Mouse (Mus musculus): ENCODE results near the gene Kyat1. TPM values are rescaled to one million over a fixed set of nuclear protein-coding genes. Genes with fewer than 3 reads are reported as not detected.

Gene Kyat1
- polyA plus RNA-seq, 1 experiment from 2014 or later = 14.3 TPM

- H3K27ac ChIP-seq (replicated peaks) = no peak within 1 kb of the TSS
- no peak for ATAC-seq (replicated peaks)
- no peaks in the 10 kb centered on the region for H3K9me3 ChIP-seq
- 82% methylated on average over 2 of the region's 2 CpGs for WGBS
- H3K27me3 ChIP-seq = no peaks in the 10 kb centered on the region
- H3K4me1 ChIP-seq = peaks cover 33% of the 10 kb centered on the region
- peak within 1 kb of the TSS; percentile 6; the same call in 1 of the 2 replicates for H3K9ac ChIP-seq (replicated peaks)
- peaks cover 39% of the 10 kb centered on the region for H3K36me3 ChIP-seq
- 0 out of 2 replicates have a peak within 1 kb of the TSS, but pooled peaks have one; percentile 69 for H3K4me2 ChIP-seq (replicated peaks)
- no peak within 1 kb of the TSS for H3K4me3 ChIP-seq
Measured at GRCm38 (mm10) chr2:30240267-30240666, 34.6 kb upstream of the Kyat1 start, which contains the start of gene Gm28035. Gm28035 (plus strand) TSS chr2:30240567.

- H3K9me3 ChIP-seq = no peaks in the 10 kb centered on the region
- peaks cover 37% of the 10 kb centered on the region for H3K36me3 ChIP-seq
- no peak overlapping the region for H3K27ac ChIP-seq (replicated peaks)
- peaks cover 33% of the 10 kb centered on the region for H3K4me1 ChIP-seq
- H3K4me2 ChIP-seq (replicated peaks) = 0 out of 2 replicates have a peak overlapping the region, but pooled peaks have one; percentile 69
- 0 out of 2 replicates have a peak overlapping the region, but pooled peaks have one; percentile 6 for H3K9ac ChIP-seq (replicated peaks)
- H3K4me3 ChIP-seq = no peak overlapping the region
- WGBS = 80% methylated on average over 4 of the region's 4 CpGs
- no peaks in the 10 kb centered on the region for H3K27me3 ChIP-seq
- ATAC-seq (replicated peaks) = no peak
Measured at GRCm38 (mm10) chr2:30239777-30240176, 34.1 kb upstream of the Kyat1 start.

GRCm38 (mm10) chr2:30238906-30239465, 33.3 kb upstream of the Kyat1 start:
- no peaks in the 10 kb centered on the region for H3K9me3 ChIP-seq
- peaks cover 29% of the 10 kb centered on the region for H3K36me3 ChIP-seq
- WGBS = 77% methylated on average over 3 of the region's 3 CpGs
- H3K27me3 ChIP-seq = no peaks in the 10 kb centered on the region
- peak overlapping the region; percentile 69 for H3K4me2 ChIP-seq (replicated peaks)
- peak overlapping the region; percentile 94 for H3K4me3 ChIP-seq
- H3K27ac ChIP-seq (replicated peaks) = no peak overlapping the region
- peaks cover 33% of the 10 kb centered on the region for H3K4me1 ChIP-seq
- peak overlapping the region; percentile 93 for H3K9ac ChIP-seq (replicated peaks)
- no peak for ATAC-seq (replicated peaks)

- peak overlapping the region; percentile 91 for H3K27ac ChIP-seq (replicated peaks)
- H3K9ac ChIP-seq (replicated peaks) = peak overlapping the region; percentile 93
- under 1% methylated on average over 42 of the region's 42 CpGs for WGBS
- peaks cover 23% of the 10 kb centered on the region for H3K36me3 ChIP-seq
- no peaks in the 10 kb centered on the region for H3K9me3 ChIP-seq
- no peaks in the 10 kb centered on the region for H3K27me3 ChIP-seq
- H3K4me2 ChIP-seq (replicated peaks) = peak overlapping the region; percentile 69
- H3K4me3 ChIP-seq = peak overlapping the region; percentile 94
- H3K4me1 ChIP-seq = peaks cover 33% of the 10 kb centered on the region
- ATAC-seq (replicated peaks) = peak; percentile 90
Measured at GRCm38 (mm10) chr2:30237881-30238280, 32.2 kb upstream of the Kyat1 start.

GRCm38 (mm10) chr2:30237199-30237880, 31.7 kb upstream of the Kyat1 start, which contains the start of gene Lrrc8a:
Lrrc8a (plus strand) TSS chr2:30237715.
- Histone ChIP-seq H3K36me3 (peaks cover 21% of the 10 kb centered on the region), H3K27ac (replicated peaks) (peak within 1 kb of the TSS; percentile 91), H3K4me3 (peak within 1 kb of the TSS; percentile 94), H3K4me2 (replicated peaks) (peak within 1 kb of the TSS; percentile 83), H3K4me1 (peaks cover 28% of the 10 kb centered on the region), H3K27me3 (no peaks in the 10 kb centered on the region), H3K9ac (replicated peaks) (peak within 1 kb of the TSS; percentile 93), H3K9me3 (no peaks in the 10 kb centered on the region)
- ATAC-seq (replicated peaks) = peak; percentile 99
- under 1% methylated on average over 67 of the region's 67 CpGs for WGBS

GRCm38 (mm10) chr2:30236426-30237198, 31.0 kb upstream of the Kyat1 start:
- 5% methylated on average over 18 of the region's 18 CpGs for WGBS
- peak overlapping the region; percentile 91 for H3K27ac ChIP-seq (replicated peaks)
- H3K9ac ChIP-seq (replicated peaks) = peak overlapping the region; percentile 64
- H3K4me1 ChIP-seq = peaks cover 28% of the 10 kb centered on the region
- ATAC-seq (replicated peaks) = no peak; the same call in 1 of the 2 replicates
- H3K36me3 ChIP-seq = peaks cover 14% of the 10 kb centered on the region
- H3K27me3 ChIP-seq = no peaks in the 10 kb centered on the region
- no peaks in the 10 kb centered on the region for H3K9me3 ChIP-seq
- H3K4me3 ChIP-seq = peak overlapping the region; percentile 94
- peak overlapping the region; percentile 83 for H3K4me2 ChIP-seq (replicated peaks)

GRCm38 (mm10) chr2:30235593-30235992, 29.9 kb upstream of the Kyat1 start:
- no peak for ATAC-seq (replicated peaks)
- Histone ChIP-seq H3K36me3 (peaks cover 3% of the 10 kb centered on the region), H3K27me3 (no peaks in the 10 kb centered on the region), H3K27ac (replicated peaks) (no peak overlapping the region), H3K4me2 (replicated peaks) (no peak overlapping the region), H3K4me1 (peaks cover 28% of the 10 kb centered on the region), H3K9ac (replicated peaks) (no peak overlapping the region), H3K9me3 (no peaks in the 10 kb centered on the region), H3K4me3 (no peak overlapping the region)
- 85% methylated on average over 5 of the region's 5 CpGs for WGBS

GRCm38 (mm10) chr2:30216293-30216692, 10.6 kb upstream of the Kyat1 start:
- no peaks in the 10 kb centered on the region for H3K9me3 ChIP-seq
- H3K4me1 ChIP-seq = no peaks in the 10 kb centered on the region
- H3K27ac ChIP-seq (replicated peaks) = no peak overlapping the region
- no peak overlapping the region for H3K4me3 ChIP-seq
- H3K27me3 ChIP-seq = no peaks in the 10 kb centered on the region
- no peaks in the 10 kb centered on the region for H3K36me3 ChIP-seq
- WGBS = 95% methylated on average over 5 of the region's 5 CpGs
- no peak for ATAC-seq (replicated peaks)
- H3K4me2 ChIP-seq (replicated peaks) = no peak overlapping the region
- H3K9ac ChIP-seq (replicated peaks) = no peak overlapping the region

- no peaks in the 10 kb centered on the region for H3K27me3 ChIP-seq
- WGBS = 82% methylated on average over 6 of the region's 6 CpGs
Measured at GRCm38 (mm10) chr2:30215493-30215892, 9.8 kb upstream of the Kyat1 start.

GRCm38 (mm10) chr2:30214745-30215144, 9.1 kb upstream of the Kyat1 start:
- Histone ChIP-seq H3K9me3 (no peaks in the 10 kb centered on the region), H3K27ac (replicated peaks) (no peak overlapping the region), H3K9ac (replicated peaks) (no peak overlapping the region), H3K4me2 (replicated peaks) (no peak overlapping the region), H3K4me3 (no peak overlapping the region), H3K4me1 (no peaks in the 10 kb centered on the region), H3K36me3 (no peaks in the 10 kb centered on the region), H3K27me3 (no peaks in the 10 kb centered on the region)
- no peak for ATAC-seq (replicated peaks)
- 93% methylated on average over 3 of the region's 3 CpGs for WGBS

More at GRCm38 (mm10) chr2:30215493-30215892, 9.8 kb upstream of the Kyat1 start:
- no peak overlapping the region for H3K4me2 ChIP-seq (replicated peaks)
- H3K36me3 ChIP-seq = no peaks in the 10 kb centered on the region
- H3K9ac ChIP-seq (replicated peaks) = no peak overlapping the region
- H3K27ac ChIP-seq (replicated peaks) = no peak overlapping the region
- H3K9me3 ChIP-seq = no peaks in the 10 kb centered on the region
- H3K4me3 ChIP-seq = no peak overlapping the region
- no peaks in the 10 kb centered on the region for H3K4me1 ChIP-seq
- no peak for ATAC-seq (replicated peaks)

- H3K9ac ChIP-seq (replicated peaks) = no peak overlapping the region
- WGBS = 83% methylated on average over 1 of the region's 1 CpGs
- no peaks in the 10 kb centered on the region for H3K9me3 ChIP-seq
- H3K27me3 ChIP-seq = no peaks in the 10 kb centered on the region
- no peak for ATAC-seq (replicated peaks)
- H3K4me3 ChIP-seq = no peak overlapping the region
- H3K4me2 ChIP-seq (replicated peaks) = no peak overlapping the region
- H3K27ac ChIP-seq (replicated peaks) = no peak overlapping the region
- no peaks in the 10 kb centered on the region for H3K36me3 ChIP-seq
- H3K4me1 ChIP-seq = no peaks in the 10 kb centered on the region
Measured at GRCm38 (mm10) chr2:30212951-30213350, 7.3 kb upstream of the Kyat1 start.

- no peak overlapping the region for H3K27ac ChIP-seq (replicated peaks)
- no peaks in the 10 kb centered on the region for H3K27me3 ChIP-seq
- no peaks in the 10 kb centered on the region for H3K36me3 ChIP-seq
- H3K9ac ChIP-seq (replicated peaks) = no peak overlapping the region
- WGBS = 76% methylated on average over 4 of the region's 4 CpGs
- H3K9me3 ChIP-seq = no peaks in the 10 kb centered on the region
- H3K4me1 ChIP-seq = no peaks in the 10 kb centered on the region
- ATAC-seq (replicated peaks) = no peak
- no peak overlapping the region for H3K4me2 ChIP-seq (replicated peaks)
- H3K4me3 ChIP-seq = no peak overlapping the region
Measured at GRCm38 (mm10) chr2:30212169-30212545, 6.5 kb upstream of the Kyat1 start.

All from forebrain, embryonic 15.5 days (tissue).